Mouse (Mus musculus): Measurements from ENCODE around the gene Ints13. TPM values are rescaled to one million over a fixed set of nuclear protein-coding genes. Genes with fewer than 3 reads are reported as not detected.
"Not testable (repeated sequence)": the region's sequence is repeated elsewhere in the genome, so short reads cannot be mapped to it uniquely, and the experiment has no call there.

The Ints13 gene
- total RNA-seq (2015) = 59.9 and 80.9 TPM in 2 replicates
- 87.4 and 91.5 TPM in 2 replicates for total RNA-seq (2017)

DNA sequence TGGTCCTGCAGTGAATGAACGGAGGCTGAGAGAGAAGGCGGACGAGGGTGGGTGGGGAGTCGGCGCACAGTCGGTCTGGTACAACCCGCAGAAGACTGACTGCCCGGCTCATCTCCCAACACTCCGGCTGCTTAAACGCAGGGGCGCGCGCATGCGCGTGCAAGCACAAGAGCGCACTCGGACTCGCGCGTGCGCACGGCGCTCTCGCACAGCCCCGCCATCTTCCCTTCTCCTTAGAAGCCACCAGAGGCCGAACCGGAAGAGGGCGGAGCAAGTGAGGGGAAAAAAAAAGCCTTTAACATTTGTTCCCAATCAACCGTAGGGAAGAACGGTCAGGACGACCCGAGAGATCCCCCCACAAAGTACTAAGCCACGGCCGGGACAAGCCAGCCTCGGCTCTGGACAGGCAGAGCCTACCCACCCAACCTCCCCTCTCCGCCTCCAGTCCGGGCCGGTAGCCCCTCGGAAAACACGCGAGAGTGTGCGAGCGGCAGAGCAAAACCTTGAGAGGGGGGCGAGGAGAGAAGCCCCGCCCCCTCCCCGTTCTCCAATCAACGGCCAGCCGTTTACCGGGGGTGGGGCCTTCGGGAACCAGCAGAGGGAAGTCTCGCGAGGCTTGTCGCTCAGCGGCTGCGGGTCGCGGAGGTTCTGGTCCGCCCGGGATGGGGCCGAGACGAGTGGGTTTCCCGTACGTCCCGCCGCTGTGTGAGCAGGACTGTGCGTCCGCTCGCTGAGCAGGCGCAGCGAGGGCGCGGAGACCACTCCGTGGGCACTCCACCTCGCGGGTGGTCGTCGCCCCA lies at the start of gene Ints13:
TSS of gene Ints13 (minus strand) at position 526 of the 800 bp plus-strand sequence.
- peak; percentile 90 for ATAC-seq (ENCODE audit: poor library complexity, severe bottlenecking)

GRCm38 (mm10) chr6:146616670-146617069 lies 39.0 kb upstream of the Ints13 start:
- no peak for ATAC-seq (ENCODE audit: poor library complexity, severe bottlenecking)

GRCm38 (mm10) chr6:146615891-146616290 lies 38.3 kb upstream of the Ints13 start:
- ATAC-seq (ENCODE audit: poor library complexity, severe bottlenecking) = no peak

GRCm38 (mm10) chr6:146614541-146614940 lies 36.9 kb upstream of the Ints13 start:
- no peak for ATAC-seq (ENCODE audit: poor library complexity, severe bottlenecking)

DNA sequence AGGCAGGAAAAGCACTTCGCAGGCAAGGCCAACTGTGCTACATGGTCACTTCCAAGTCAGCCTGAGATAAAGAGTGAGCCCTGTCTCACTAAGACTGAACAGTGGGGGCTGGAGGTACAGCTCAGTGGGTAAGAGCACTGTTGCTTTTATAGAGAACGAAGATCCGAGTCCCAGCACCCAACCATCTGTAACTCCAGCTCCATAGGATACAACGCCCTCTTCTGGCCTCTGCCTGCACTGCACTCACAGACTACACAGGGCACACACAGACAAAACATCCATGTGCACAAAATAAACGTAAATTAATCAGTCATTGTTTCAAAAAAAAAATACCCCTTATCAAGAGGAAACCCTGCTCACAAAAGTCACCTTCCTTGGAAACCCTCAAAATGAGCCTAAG lies 36.3 kb upstream of the Ints13 start:
- no peak for ATAC-seq (ENCODE audit: poor library complexity, severe bottlenecking)

DNA sequence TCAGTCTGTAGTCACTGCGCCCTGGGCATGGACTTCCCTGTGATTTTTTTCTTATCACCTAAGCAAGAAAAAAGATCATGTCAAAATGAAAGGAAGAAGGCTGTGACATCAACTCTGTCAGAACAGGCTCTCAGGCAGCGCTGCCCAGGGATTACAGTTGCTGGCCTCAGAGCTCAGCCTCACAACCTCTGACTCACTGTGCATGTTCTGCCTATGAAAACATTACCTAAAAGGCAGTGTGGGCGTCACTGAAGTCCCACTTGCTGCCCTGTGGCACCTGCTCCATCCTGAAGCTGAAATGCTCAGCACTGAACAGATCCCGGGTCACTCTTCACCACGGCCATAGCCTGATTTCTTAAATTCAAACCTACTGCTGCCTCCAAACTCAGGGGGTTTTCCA lies 35.1 kb upstream of the Ints13 start:
- no peak for ATAC-seq (ENCODE audit: poor library complexity, severe bottlenecking)

DNA sequence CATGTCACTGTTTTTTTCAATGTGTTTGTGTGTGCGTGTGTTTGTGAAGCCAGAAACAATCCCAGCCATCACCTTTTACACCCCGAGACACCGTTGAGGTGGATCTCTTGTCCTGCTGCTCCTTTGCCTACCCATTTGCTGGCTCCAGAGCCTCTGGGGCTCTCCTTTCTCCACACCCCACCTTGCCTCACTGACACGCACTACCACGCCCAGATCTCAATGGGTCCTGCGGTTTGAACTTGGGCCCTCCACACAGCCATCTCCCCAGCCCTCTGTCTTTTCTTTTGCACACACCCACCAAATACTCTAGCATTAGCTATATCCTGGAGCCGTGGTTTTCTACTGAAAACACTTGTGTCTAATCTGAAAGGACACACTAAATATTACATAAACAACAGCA lies 34.3 kb upstream of the Ints13 start:
- ATAC-seq (ENCODE audit: poor library complexity, severe bottlenecking) = 0 out of 2 replicates have a peak, but pooled peaks have one; percentile 28

- ATAC-seq (ENCODE audit: poor library complexity, severe bottlenecking) = 0 out of 2 replicates have a peak, but pooled peaks have one; percentile 29
These were observed 33.8 kb upstream of the Ints13 start for GRCm38 (mm10) chr6:146611385-146611784.

DNA sequence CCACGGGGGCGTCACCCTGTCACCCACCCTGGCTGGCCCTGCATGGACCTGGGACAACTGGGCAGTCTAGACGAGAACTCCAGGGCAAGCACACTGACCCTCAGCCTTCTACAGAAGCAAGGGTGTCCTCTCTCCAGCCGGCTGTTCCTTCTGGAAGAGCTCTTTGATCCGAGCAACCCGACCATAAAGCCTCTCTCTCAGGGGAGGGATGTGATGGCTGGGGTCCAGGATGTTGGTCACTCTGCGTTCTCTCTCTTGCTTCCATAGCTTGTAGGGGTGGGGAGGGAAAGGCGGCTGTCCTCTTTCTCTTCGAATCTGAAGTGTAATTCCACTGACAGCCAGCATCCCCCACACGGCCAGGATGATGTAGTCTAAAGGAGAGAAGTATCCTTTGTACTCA lies 26.0 kb upstream of the Ints13 start:
- ATAC-seq (ENCODE audit: poor library complexity, severe bottlenecking) = no peak

- ATAC-seq (ENCODE audit: poor library complexity, severe bottlenecking) = no peak
These were observed 25.0 kb upstream of the Ints13 start for GRCm38 (mm10) chr6:146602601-146603000.

DNA sequence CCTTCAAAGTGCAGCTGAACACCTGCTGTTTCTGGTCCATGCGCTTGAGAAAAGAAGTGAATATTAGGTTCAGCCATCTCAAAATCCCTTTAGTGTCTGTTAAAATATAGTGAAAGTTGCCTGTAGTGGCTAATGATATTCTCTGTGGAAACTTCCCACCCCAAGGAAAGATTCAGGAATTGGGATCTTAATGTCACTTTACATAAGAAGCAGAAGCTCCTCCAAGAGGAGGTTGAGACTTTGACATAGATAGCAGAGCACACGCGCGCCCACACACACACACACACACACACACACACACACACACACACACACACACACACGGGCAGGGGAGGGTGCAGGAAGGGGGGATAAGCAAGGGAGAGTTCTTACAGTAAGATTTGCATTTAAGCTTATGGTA lies 7.5 kb upstream of the Ints13 start:
- no peak for ATAC-seq (ENCODE audit: poor library complexity, severe bottlenecking)

DNA sequence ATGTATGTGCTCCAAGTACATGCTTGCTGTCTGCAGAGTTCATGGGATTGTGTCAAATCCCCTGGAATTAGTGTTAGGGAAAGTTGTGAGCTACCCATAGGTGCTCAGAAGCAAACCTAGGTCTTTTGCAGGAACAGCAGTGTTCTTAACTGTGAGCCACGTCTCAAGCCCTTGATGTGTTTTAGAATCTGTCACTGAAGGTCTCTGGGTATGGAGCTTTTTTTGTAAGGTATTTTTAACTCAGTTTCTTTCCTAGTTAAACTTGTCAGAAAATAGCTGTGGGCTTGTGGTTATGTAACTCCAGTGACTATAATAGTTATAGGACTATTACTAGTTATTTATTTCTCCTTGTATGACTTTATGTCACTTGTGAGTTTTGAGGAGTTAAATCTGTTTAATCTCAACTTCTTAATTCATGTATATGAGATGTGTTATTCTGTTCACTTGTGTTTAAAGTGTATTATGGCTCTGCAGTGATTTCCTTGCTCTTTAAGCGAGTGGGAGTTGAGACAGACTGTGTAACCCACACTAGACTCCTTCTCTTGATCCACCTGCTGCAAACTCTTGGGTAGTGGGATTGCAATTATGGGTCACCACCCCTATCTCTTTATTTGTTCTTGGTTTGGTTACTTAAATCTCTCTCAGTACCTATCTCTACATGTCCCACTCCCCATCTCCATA lies 5.9 kb upstream of the Ints13 start:
- ATAC-seq (ENCODE audit: poor library complexity, severe bottlenecking) = no peak

DNA sequence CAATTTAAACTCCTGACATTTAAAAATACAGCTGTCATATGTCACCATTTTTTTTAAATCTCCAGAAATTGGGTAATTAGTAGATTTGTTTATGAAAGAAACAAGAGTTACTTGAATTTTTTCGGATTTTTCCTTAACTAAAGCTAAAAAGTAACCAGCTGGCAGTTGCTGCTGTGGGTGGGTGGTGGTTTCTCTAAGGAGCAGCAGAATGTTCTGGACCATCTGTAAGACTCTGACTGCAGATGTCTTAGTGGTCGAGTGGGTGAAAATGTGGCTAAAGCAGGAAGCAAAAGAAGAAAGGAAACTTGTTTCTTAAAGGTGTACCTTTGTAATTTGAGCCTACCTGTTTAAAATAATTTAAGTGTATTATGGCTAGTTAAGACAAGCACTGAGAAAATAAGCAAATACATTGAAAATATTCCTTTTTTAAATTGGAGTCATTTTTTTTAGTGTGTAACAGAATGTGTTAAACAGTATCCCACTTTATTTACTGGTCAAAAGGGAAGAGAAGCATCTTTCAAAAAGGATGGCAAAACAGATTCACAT lies 2.8 kb upstream of the Ints13 start:
- ATAC-seq (ENCODE audit: poor library complexity, severe bottlenecking) = no peak

- ATAC-seq (ENCODE audit: poor library complexity, severe bottlenecking) = no peak
These were observed 951 bp upstream of the Ints13 start for GRCm38 (mm10) chr6:146578586-146578985.

DNA sequence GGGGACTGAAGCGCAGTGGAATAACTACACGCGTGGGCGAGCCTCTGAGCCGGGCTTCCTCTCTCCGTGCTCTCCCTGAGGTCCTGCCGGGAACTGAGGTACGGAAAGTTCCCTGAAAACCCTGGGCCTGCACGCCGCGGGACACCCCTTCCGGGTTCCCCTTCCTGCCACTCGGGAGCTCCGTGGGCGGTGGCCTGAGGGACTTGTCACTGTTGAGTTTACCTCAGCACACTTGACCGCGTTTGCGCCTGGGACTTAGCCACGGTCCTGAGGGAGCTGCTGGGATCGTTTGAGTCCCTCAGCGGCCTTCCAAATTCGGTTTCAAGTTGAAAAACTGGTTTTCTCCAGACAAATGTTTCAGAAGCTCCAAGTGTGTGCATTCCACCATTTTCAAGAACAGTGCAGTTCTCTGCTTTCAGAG lies 486 bp upstream of the Ints13 start:
- peak; percentile 62 for ATAC-seq (ENCODE audit: poor library complexity, severe bottlenecking)

- no peak for ATAC-seq (ENCODE audit: poor library complexity, severe bottlenecking)
These were observed 732 bp downstream of the Ints13 start, which contains the start of gene Fgfr1op2 for GRCm38 (mm10) chr6:146576903-146577302. Fgfr1op2 (plus strand) TSS chr6:146577203.

DNA sequence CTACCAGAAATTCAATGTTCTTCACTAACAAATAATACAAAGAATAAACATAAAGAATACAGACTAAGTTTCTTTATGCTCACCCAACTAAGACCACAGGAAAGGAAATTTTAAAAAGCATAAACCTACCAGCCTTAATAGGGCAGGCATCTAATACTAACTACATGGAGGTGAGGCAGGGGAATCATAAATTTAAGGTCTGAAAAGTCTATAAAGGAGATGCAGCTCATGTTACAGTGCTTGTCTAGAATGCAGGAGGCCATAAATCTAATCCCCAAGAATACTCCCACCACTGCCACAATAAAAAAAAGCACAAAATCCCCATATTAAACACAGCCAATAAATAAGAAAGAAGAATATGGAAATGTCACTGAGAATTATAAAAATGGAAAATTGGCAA lies 5.6 kb downstream of the Ints13 start:
- ATAC-seq (ENCODE audit: poor library complexity, severe bottlenecking) = no peak

- not testable (repeated sequence) for ATAC-seq (ENCODE audit: poor library complexity, severe bottlenecking)
These were observed 15.2 kb downstream of the Ints13 start for GRCm38 (mm10) chr6:146562461-146562860.

- 0 out of 2 replicates have a peak, but pooled peaks have one; percentile 23 for ATAC-seq (ENCODE audit: poor library complexity, severe bottlenecking)
These were observed 26.3 kb downstream of the Ints13 start for GRCm38 (mm10) chr6:146551326-146551725.

DNA sequence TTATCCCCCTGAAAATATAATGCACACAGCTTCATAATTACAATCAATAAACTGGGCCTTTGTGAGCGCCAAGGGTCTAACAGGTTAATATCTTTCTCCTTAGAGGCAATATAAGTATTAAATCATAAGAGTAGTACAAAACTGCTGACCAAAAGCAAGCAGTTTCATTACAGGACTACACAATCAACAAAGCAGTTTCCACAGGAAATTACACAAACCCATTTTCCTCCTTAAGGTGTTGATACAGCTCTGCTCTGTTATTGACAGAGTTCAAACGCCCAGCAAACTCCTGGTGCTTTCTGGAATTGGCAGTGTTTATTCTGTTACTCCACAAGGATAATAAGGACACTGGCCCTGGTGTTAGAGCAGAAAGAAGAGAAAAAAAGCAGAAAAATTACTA lies 27.2 kb downstream of the Ints13 start:
- ATAC-seq (ENCODE audit: poor library complexity, severe bottlenecking) = peak; percentile 87

DNA sequence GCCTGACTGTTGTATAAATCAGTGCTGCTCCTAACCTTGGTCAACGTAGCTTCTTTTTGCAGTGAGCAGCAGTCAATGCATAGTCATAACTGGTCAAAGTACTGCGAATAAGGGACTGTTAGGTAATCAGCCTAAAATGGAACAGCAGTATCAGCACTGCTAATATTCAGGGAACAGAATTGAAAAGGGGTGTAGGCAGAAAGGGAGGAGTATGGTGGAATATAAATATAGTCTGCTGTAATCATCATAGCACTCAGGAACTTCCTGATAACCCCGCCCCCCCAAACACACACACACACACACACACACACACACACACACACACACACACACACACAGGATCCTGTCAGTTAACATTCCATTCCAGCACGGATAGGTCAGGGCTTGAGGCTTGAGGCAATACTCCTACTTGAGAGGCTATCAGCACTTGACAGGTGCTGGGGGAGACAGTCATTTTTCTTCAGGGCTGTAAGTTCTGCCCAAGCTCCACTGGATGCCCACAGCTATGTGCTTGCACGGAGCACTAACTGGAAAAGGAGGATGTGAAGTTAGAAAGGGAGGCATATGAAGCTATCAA lies 32.3 kb downstream of the Ints13 start:
- ATAC-seq (ENCODE audit: poor library complexity, severe bottlenecking) = no peak

All from megakaryocyte, adult 5-6 weeks (primary cell).